Mouse (Mus musculus): ENCODE data around the gene Arel1.

The Arel1 gene

GRCm38 (mm10) chr12:84907024-84907626, 63.6 kb downstream of the Arel1 start:
- DNase-seq (ENCODE audit: low read depth, low spot score) = peak; percentile 35

- DNase-seq (ENCODE audit: low read depth, low spot score) = no peak
Observed at GRCm38 (mm10) chr12:84904399-84904798, 66.3 kb downstream of the Arel1 start.

- no peak for DNase-seq (ENCODE audit: low read depth, low spot score)
Observed at GRCm38 (mm10) chr12:84900317-84900716, 70.4 kb downstream of the Arel1 start.

- DNase-seq (ENCODE audit: low read depth, low spot score) = no peak
Observed at GRCm38 (mm10) chr12:84897322-84897721, 73.4 kb downstream of the Arel1 start.

GRCm38 (mm10) chr12:84896235-84896634, 74.5 kb downstream of the Arel1 start:
- DNase-seq (ENCODE audit: low read depth, low spot score) = no peak

GRCm38 (mm10) chr12:84893648-84894628, 76.8 kb downstream of the Arel1 start:
- DNase-seq (ENCODE audit: low read depth, low spot score) = peak; percentile 69

- DNase-seq (ENCODE audit: low read depth, low spot score) = no peak
Observed at GRCm38 (mm10) chr12:84890289-84890688, 80.4 kb downstream of the Arel1 start.

- DNase-seq (ENCODE audit: low read depth, low spot score) = no peak
Observed at GRCm38 (mm10) chr12:84885107-84885876, 85.4 kb downstream of the Arel1 start.

- DNase-seq (ENCODE audit: low read depth, low spot score) = no peak
Observed at GRCm38 (mm10) chr12:84884423-84885076, 86.2 kb downstream of the Arel1 start.

- DNase-seq (ENCODE audit: low read depth, low spot score) = no peak
Observed at GRCm38 (mm10) chr12:84882796-84883195, 87.9 kb downstream of the Arel1 start.

- DNase-seq (ENCODE audit: low read depth, low spot score) = no peak
Observed at GRCm38 (mm10) chr12:84880091-84880490, 90.6 kb downstream of the Arel1 start.

GRCm38 (mm10) chr12:84876481-84877121, 94.1 kb downstream of the Arel1 start, which contains the start of gene Ltbp2:
Gene Ltbp2 (minus strand): TSS chr12:84876532.
- peak; percentile 72 for DNase-seq (ENCODE audit: low read depth, low spot score)

GRCm38 (mm10) chr12:84875761-84876480, 94.8 kb downstream of the Arel1 start:
- no peak for DNase-seq (ENCODE audit: low read depth, low spot score)

- DNase-seq (ENCODE audit: low read depth, low spot score) = peak; percentile 68
Observed at GRCm38 (mm10) chr12:84873434-84873833, 97.3 kb downstream of the Arel1 start.

GRCm38 (mm10) chr12:84872310-84872709, 98.4 kb downstream of the Arel1 start:
- no peak for DNase-seq (ENCODE audit: low read depth, low spot score)
